Mouse (Mus musculus) stomach, postnatal 0 days (tissue): ENCODE data around the gene Atp5h. TPM values are rescaled to one million over a fixed set of nuclear protein-coding genes. Genes with fewer than 3 reads are reported as not detected.

Source experiments
- ATAC-seq: fragments of 200-750 bp; cut with Nextera tagmentation; 2 replicates; pipeline ENCODE4 v1.8.0; 2017; ENCODE audit not compliant: low FRiP score, low TSS enrichment
- DNase-seq: peaks from one replicate; pipeline ENCODE4 v3.0.0-alpha.2; 2016; ENCODE audit warnings: low spot score
- H3K27ac ChIP-seq: fragments of 300-500 bp; sonication (generic); replicated peaks from 2 replicates; pipeline ENCODE4 v1.5.1; 2014; ENCODE audit warnings: mild to moderate bottlenecking, control low read depth
- H3K27me3 ChIP-seq: fragments of 300-500 bp; sonication (generic); 2 replicates; pipeline ENCODE4 v1.6.1; 2014; ENCODE audit warnings: low read length; ENCODE audit not compliant: control insufficient read depth, insufficient read depth
- H3K36me3 ChIP-seq: fragments of 300-500 bp; sonication (generic); 2 replicates; pipeline ENCODE4 v1.6.1; 2014; ENCODE audit warnings: low read length, mixed read lengths; ENCODE audit not compliant: control insufficient read depth, insufficient read depth
- H3K4me1 ChIP-seq: fragments of 300-500 bp; sonication (generic); replicated peaks from 2 replicates; pipeline ENCODE4 v1.6.1; 2014; ENCODE audit warnings: antibody characterized with exemption; ENCODE audit not compliant: control insufficient read depth, insufficient read depth
- H3K4me2 ChIP-seq: fragments of 300-500 bp; sonication (generic); replicated peaks from 2 replicates; pipeline ENCODE4 v1.6.1; 2014; ENCODE audit warnings: low read depth, mild to moderate bottlenecking, control low read depth, moderate library complexity
- H3K4me3 ChIP-seq: fragments of 300-500 bp; sonication (generic); 2 replicates; pipeline ENCODE4 v1.5.1; 2014; ENCODE audit warnings: low read depth, low read length, control low read depth
- H3K9ac ChIP-seq: fragments of 300-500 bp; sonication (generic); 2 replicates; pipeline ENCODE4 v1.6.1; 2014; ENCODE audit warnings: mild to moderate bottlenecking, low read length, control low read depth, mixed read lengths
- H3K9me3 ChIP-seq: fragments of 300-500 bp; sonication (generic); 2 replicates; pipeline ENCODE4 v1.6.1; 2016; ENCODE audit warnings: low read length; ENCODE audit not compliant: control insufficient read depth
- CTCF ChIP-seq: IDR thresholded peaks from 2 replicates; pipeline ENCODE4 v1.5.1; 2016; ENCODE audit warnings: antibody characterized with exemption, low read depth, mild to moderate bottlenecking, moderate library complexity
- EP300 ChIP-seq: optimal IDR thresholded peaks from 2 replicates; pipeline ENCODE3; 2016; ENCODE audit warnings: antibody characterized with exemption
- WGBS: fragments of 180-500 bp; shearing (Covaris S2); extraction: QIAGEN DNeasy Blood & Tissue Kit; methylation state at CpG from one replicate; pipeline ENCODE4 v1.1.7; 2014; 5-methylcytosine and 5-hydroxymethylcytosine counted together
- polyA plus RNA-seq: library from polyadenylated mRNA; unstranded; fragments of >200 nt; fragmentation: Nextera tagmentation; extraction: Ambion mirVana; gene quantifications from 2 replicates; pipeline ENCODE4 v1.2.1, GENCODE M21; 2015

The Atp5h gene
- polyA plus RNA-seq, 1 experiment from 2014 or later = 916 TPM

GRCm38 (mm10) chr11:115453306-115453705 is 33.5 kb upstream of the Atp5h start:
- no peak overlapping the region for H3K9ac ChIP-seq
- ATAC-seq = no peak
- H3K27ac ChIP-seq = peak overlapping the region; percentile 30; the same call in 1 of the 2 replicates

DNA sequence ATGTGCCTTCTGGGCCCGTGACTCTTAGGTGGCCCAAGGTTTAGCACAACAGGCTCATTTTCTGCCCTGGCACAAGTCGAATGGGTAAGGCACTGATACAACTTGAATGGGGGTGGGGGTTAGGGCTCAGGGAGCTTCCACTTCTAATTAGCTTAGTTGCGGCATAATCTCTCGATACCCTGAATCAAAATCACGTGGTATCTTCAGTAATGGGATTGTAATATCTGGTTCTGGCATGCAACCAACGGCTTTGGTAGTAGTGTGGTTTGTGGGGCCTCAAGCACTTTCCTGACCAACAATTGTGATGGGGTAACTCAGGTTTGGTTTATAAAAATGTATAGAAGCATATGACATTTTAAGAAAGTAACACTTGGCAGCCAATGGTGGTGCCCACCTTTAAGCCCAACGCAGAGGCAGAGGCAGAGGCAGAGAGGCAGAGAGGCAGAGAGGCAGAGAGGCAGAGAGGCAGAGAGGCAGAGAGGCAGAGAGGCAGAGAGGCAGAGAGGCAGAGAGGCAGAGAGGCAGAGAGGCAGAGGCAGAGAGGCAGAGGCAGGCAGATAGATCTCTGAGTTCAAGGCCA is 32.6 kb upstream of the Atp5h start:
- no peaks in the 10 kb centered on the region for H3K4me1 ChIP-seq
- H3K4me2 ChIP-seq = no peak overlapping the region
- H3K36me3 ChIP-seq = no peaks in the 10 kb centered on the region
- H3K4me3 ChIP-seq = no peak overlapping the region
- no peak overlapping the region for H3K9ac ChIP-seq
- ATAC-seq = no peak
- no peaks in the 10 kb centered on the region for H3K27me3 ChIP-seq
- DNase-seq = no peak
- no peak overlapping the region for H3K27ac ChIP-seq
- TF ChIP-seq EP300 (no peak), CTCF (no peak)
- 87% methylated on average over 7 of the region's 7 CpGs for WGBS
- no peaks in the 10 kb centered on the region for H3K9me3 ChIP-seq

More at GRCm38 (mm10) chr11:115453306-115453705, 33.5 kb upstream of the Atp5h start:
- H3K4me1 ChIP-seq = no peaks in the 10 kb centered on the region
- TF ChIP-seq EP300 = no peak
- no peak for TF ChIP-seq CTCF
- H3K36me3 ChIP-seq = no peaks in the 10 kb centered on the region
- no peaks in the 10 kb centered on the region for H3K9me3 ChIP-seq
- DNase-seq = no peak
- H3K27me3 ChIP-seq = no peaks in the 10 kb centered on the region
- H3K4me3 ChIP-seq = no peak overlapping the region
- H3K4me2 ChIP-seq = no peak overlapping the region
- WGBS = 50% methylated on average over 4 of the region's 4 CpGs

- DNase-seq (no peak), ATAC-seq (no peak)
- no peaks in the 10 kb centered on the region for H3K27me3 ChIP-seq
- no peak overlapping the region for H3K4me2 ChIP-seq
- H3K9me3 ChIP-seq = no peaks in the 10 kb centered on the region
- TF ChIP-seq CTCF = no peak
- TF ChIP-seq EP300 = no peak
- 82% methylated on average over 8 of the region's 8 CpGs for WGBS
- H3K36me3 ChIP-seq = no peaks in the 10 kb centered on the region
- H3K4me3 ChIP-seq = no peak overlapping the region
- no peak overlapping the region for H3K9ac ChIP-seq
- no peak overlapping the region for H3K27ac ChIP-seq
- no peaks in the 10 kb centered on the region for H3K4me1 ChIP-seq
Measured at GRCm38 (mm10) chr11:115451781-115452241, 32.0 kb upstream of the Atp5h start.

DNA sequence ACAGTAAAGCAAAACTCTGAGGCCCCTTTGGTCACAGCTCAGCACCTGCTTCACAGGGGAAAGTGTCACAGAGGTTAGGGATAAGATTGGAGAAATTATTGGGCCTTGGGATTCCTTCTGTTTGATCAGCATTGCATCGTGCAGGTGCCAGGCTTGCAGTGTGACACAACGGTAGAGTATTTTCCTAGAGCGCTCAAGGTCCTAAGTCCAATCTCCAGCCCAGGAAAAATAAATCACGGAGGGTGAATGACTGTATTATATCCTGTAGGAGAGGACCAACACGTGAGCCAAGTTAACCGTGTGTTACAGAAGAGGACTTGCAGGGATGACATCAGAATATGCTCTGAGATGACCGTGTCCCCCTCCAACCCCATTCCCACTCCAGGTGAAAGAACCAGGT is 30.4 kb upstream of the Atp5h start:
- TF ChIP-seq EP300 = no peak
- no peak for TF ChIP-seq CTCF
- ATAC-seq (peak; percentile 89), DNase-seq (peak; percentile 62)
- Histone ChIP-seq H3K36me3 (no peaks in the 10 kb centered on the region), H3K9me3 (no peaks in the 10 kb centered on the region), H3K4me3 (no peak overlapping the region), H3K27me3 (no peaks in the 10 kb centered on the region), H3K27ac (no peak overlapping the region; the same call in 1 of the 2 replicates), H3K4me2 (no peak overlapping the region), H3K4me1 (no peaks in the 10 kb centered on the region), H3K9ac (no peak overlapping the region)
- WGBS = 55% methylated on average over 7 of the region's 7 CpGs

DNA sequence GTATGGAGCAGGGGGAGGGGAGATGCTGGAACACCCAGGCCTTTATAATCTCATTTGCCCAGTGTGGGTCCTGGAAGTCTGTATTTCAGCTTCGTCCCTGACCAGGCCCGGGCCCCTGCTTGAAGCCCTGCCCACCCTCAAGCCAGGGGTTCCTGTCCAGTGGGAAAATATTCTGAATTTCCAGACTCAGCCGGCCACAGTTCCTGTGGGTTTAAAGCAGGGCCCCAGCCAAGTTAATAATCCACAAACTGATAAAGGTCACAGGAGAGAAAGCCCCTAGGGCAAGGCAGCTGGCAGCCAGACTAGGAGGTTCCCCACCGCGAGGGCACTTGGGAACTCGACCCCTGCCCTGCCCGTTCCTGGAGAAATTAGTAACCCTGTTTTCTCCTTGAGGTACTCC is 29.2 kb upstream of the Atp5h start:
- no peak overlapping the region for H3K9ac ChIP-seq
- 47% methylated on average over 7 of the region's 7 CpGs for WGBS

DNA sequence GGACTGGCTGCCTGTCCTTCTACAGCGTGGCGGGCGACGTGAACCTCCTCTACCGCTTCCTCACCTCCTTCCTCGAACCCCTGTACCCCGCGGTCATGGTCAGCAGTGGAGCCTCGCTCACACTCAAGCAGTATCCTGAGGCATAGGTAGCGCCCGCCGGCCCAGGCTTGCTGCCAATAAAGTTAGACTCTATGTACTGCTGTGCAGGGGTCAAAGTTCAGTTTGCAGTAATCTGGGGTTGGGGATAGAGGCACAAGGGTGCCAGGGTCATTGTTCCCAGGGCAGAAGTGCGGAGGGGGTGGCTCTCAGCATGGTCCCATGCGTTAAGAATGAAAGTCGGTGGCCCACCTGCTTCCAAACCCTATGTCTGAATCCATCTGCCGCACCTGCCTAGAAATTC is 28.3 kb upstream of the Atp5h start:
- Histone ChIP-seq H3K27ac (no peak overlapping the region), H3K9ac (no peak overlapping the region), H3K36me3 (no peaks in the 10 kb centered on the region), H3K4me2 (no peak overlapping the region), H3K4me3 (no peak overlapping the region), H3K27me3 (no peaks in the 10 kb centered on the region), H3K4me1 (no peaks in the 10 kb centered on the region), H3K9me3 (no peaks in the 10 kb centered on the region)
- no peak for TF ChIP-seq CTCF
- no peak for TF ChIP-seq EP300
- peak; percentile 41 for DNase-seq
- 76% methylated on average over 16 of the region's 16 CpGs for WGBS
- peak; percentile 34; the same call in 1 of the 2 replicates for ATAC-seq

More for the DNA sequence above, 29.2 kb upstream of the Atp5h start:
- no peaks in the 10 kb centered on the region for H3K4me1 ChIP-seq
- no peak overlapping the region for H3K4me3 ChIP-seq
- DNase-seq (no peak), ATAC-seq (no peak)
- H3K36me3 ChIP-seq = no peaks in the 10 kb centered on the region
- H3K9me3 ChIP-seq = no peaks in the 10 kb centered on the region
- H3K27me3 ChIP-seq = no peaks in the 10 kb centered on the region
- H3K27ac ChIP-seq = peak overlapping the region; percentile 49; the same call in 1 of the 2 replicates
- no peak overlapping the region for H3K4me2 ChIP-seq
- TF ChIP-seq CTCF = no peak
